8 mouse cellular contexts compared by ENCODE assay signal in the genomic region with DNA sequence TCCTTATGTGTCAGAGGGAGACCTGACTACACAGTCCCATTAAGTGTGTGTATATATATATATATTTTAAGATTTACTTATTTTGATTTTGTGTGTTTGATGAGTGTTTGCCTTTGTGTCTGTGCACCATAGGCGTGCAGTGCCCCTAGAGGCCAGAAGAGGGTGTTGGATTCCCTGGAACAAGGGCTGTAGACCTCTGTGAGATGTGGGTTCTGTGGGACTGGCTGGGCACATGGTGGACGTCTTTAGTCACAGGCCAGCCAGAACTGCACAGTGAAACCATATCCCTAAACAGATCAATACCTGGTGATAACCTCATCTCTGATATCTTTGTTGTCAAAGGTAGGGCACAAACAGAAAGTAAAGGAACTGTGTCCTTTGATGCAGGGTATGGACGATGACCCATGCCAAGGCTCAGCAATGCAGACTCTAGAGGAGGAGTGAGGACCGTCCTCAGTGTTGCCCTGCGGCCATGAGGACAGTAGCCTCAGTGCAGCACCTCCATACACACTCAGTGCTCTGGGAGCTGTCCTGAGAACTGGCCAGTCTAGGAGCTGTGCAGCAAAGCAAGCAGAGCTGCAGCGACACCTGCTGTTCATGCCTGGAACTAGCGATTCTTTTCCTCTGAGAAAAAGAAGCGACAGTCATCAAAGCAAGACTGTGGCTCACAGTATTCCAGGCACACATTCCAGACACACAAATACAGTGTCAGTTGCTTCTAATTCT. TPM values are rescaled to one million over a fixed set of nuclear protein-coding genes. Genes with fewer than 3 reads are reported as not detected.
DNase-seq lines count a peak whose midpoint lies in the region; ATAC-seq and TF ChIP-seq lines count a peak whose summit lies in the region.

No protein-coding gene starts in this region.

- no peak overlapping the region for H3K4me2 ChIP-seq in lung, postnatal 0 days (replicated peaks; ENCODE audit: low read depth, low read length)

- no peak overlapping the region for H3K4me3 ChIP-seq in layer of hippocampus, adult 2 months
- H3K4me3 ChIP-seq in lung, postnatal 0 days (ENCODE audit: low read depth, low read length): no peak overlapping the region

- no peak overlapping the region for H3K9ac ChIP-seq in lung, postnatal 0 days (replicated peaks; ENCODE audit: low read depth)

- H3K27me3 ChIP-seq in lung, postnatal 0 days (replicated peaks; ENCODE audit: insufficient read depth, low read length): no peaks in the 10 kb centered on the region

- H3K4me1 ChIP-seq in lung, postnatal 0 days (ENCODE audit: insufficient read depth, low read depth, low read length): no peaks in the 10 kb centered on the region

- peak overlapping the region; percentile 7; the same call in 1 of the 2 replicates for H3K27ac ChIP-seq in layer of hippocampus, adult 2 months
- no peak overlapping the region for H3K27ac ChIP-seq in lung, postnatal 0 days (ENCODE audit: low read length)

- DNase-seq in CD4-positive helper T cell, adult 2 months (ENCODE audit: low read depth, low spot score): peak; percentile 57
- peak; percentile 88 for DNase-seq in adrenal gland, postnatal 10 days
- peak; percentile 68 for DNase-seq in embryo, embryonic 9.5 days (ENCODE audit: extremely low spot score)
- DNase-seq in heart, postnatal 10 days: peak; percentile 63 to 78
- peak; percentile 41 to 81 for DNase-seq in layer of hippocampus, adult 2 months (ENCODE audit: low spot score in 2 of 2)
- peak; percentile 64 for DNase-seq in lung, postnatal 0 days (ENCODE audit: low spot score)
- peak; percentile 69 for DNase-seq in retina, postnatal 7 days (ENCODE audit: low read depth, low spot score)
- DNase-seq in urinary bladder, postnatal 10 days (ENCODE audit: low spot score): peak; percentile 42

- intact Hi-C loops in heart, postnatal 10 days (cut with DNase I): loop anchor here (2.0 to 10.0 kb wide), 2 partner anchors 204 to 234 kb away; a partner anchor contains a TSS

- 68% methylated on average over 8 of the region's 8 CpGs for WGBS in lung, postnatal 0 days

- no peaks in the 10 kb centered on the region for H3K9me3 ChIP-seq in lung, postnatal 0 days (ENCODE audit: low read length)

- ATAC-seq in lung, postnatal 0 days: peak; percentile 75

- peaks cover 13% of the 10 kb centered on the region; the same call in 1 of the 2 replicates for H3K36me3 ChIP-seq in lung, postnatal 0 days (ENCODE audit: insufficient read depth, low read length)

- TF ChIP-seq EP300 in lung, postnatal 0 days (IDR thresholded peaks at IDR 0.05): no peak

- peak; percentile 90 for TF ChIP-seq CTCF in layer of hippocampus, adult 2 months (conservative IDR thresholded peaks at IDR 0.05)
- TF ChIP-seq CTCF in lung, postnatal 0 days (IDR thresholded peaks at IDR 0.05): peak; percentile 88

RNA-seq across cellular contexts. Expression of a gene that starts 40.2 kb away (rescaled TPM):
- not detected for total RNA-seq in adrenal gland, postnatal 10 days (2021)
- total RNA-seq in heart, postnatal 10 days (2021): under 1 TPM in 1 of 2 experiments, not detected in 1; 0.29 TPM
- under 1 TPM; 0.59 to 0.61 TPM for total RNA-seq in layer of hippocampus, adult 2 months (2021)
- polyA plus RNA-seq in lung, postnatal 0 days (2015; fragmentation: Nextera tagmentation; extraction: Ambion mirVana): 1.0 and 1.2 TPM in 2 replicates

RNA-seq across cellular contexts. Expression of a gene that starts 51.5 kb away (rescaled TPM):
- 100 to 1,000 TPM; 132 to 137 TPM for total RNA-seq in adrenal gland, postnatal 10 days (2021)
- 100 to 1,000 TPM; 109 to 112 TPM for total RNA-seq in heart, postnatal 10 days (2021)
- total RNA-seq in layer of hippocampus, adult 2 months (2021): 100 to 1,000 TPM; 192 to 197 TPM
- polyA plus RNA-seq in lung, postnatal 0 days (2015; fragmentation: Nextera tagmentation; extraction: Ambion mirVana): 17.6 and 20.3 TPM in 2 replicates
